Mouse (Mus musculus): ENCODE measurements around the gene Gstcd.
A peak's percentile ranks its signal among the peaks of the same experiment; 100 is the strongest.

The Gstcd gene

GRCm38 (mm10) chr3:133091664-133092273 is at the start of gene Gstcd, which contains the start of gene Ints12:
Gene Gstcd, minus strand, starts transcription at chr3:133092033.
Gene Ints12, plus strand, starts transcription at chr3:133091840.
- DNase-seq (ENCODE audit: low spot score in 2 of 2) = peak; percentile 90 to 93

- no peak for DNase-seq (ENCODE audit: low spot score in 2 of 2)
These were observed 40.8 kb upstream of the Gstcd start for GRCm38 (mm10) chr3:133132611-133133010.

- no peak for DNase-seq (ENCODE audit: low spot score in 2 of 2)
These were observed 39.5 kb upstream of the Gstcd start for GRCm38 (mm10) chr3:133131372-133131771.

GRCm38 (mm10) chr3:133113281-133113680 is 21.4 kb upstream of the Gstcd start:
- no peak for DNase-seq (ENCODE audit: low spot score in 2 of 2)

- no peak for DNase-seq (ENCODE audit: low spot score in 2 of 2)
These were observed 19.9 kb upstream of the Gstcd start for GRCm38 (mm10) chr3:133111741-133112140.

GRCm38 (mm10) chr3:133109844-133110243 is 18.0 kb upstream of the Gstcd start:
- no peak for DNase-seq (ENCODE audit: low spot score in 2 of 2)

- no peak for DNase-seq (ENCODE audit: low spot score in 2 of 2)
These were observed 16.9 kb upstream of the Gstcd start for GRCm38 (mm10) chr3:133108731-133109130.

GRCm38 (mm10) chr3:133104436-133104835 is 12.6 kb upstream of the Gstcd start:
- DNase-seq (ENCODE audit: low spot score in 2 of 2) = no peak

- DNase-seq (ENCODE audit: low spot score in 2 of 2) = no peak
These were observed 11.9 kb upstream of the Gstcd start for GRCm38 (mm10) chr3:133103768-133104167.

- no peak for DNase-seq (ENCODE audit: low spot score in 2 of 2)
These were observed 7.1 kb upstream of the Gstcd start for GRCm38 (mm10) chr3:133098909-133099308.

GRCm38 (mm10) chr3:133098336-133098735 is 6.5 kb upstream of the Gstcd start:
- DNase-seq (ENCODE audit: low spot score in 2 of 2) = no peak

GRCm38 (mm10) chr3:133097936-133098335 is 6.1 kb upstream of the Gstcd start:
- no peak for DNase-seq (ENCODE audit: low spot score in 2 of 2)

- DNase-seq (ENCODE audit: low spot score in 2 of 2) = no peak
These were observed 2.5 kb upstream of the Gstcd start for GRCm38 (mm10) chr3:133094305-133094704.

GRCm38 (mm10) chr3:133092936-133093335 is 1.1 kb upstream of the Gstcd start:
- no peak for DNase-seq (ENCODE audit: low spot score in 2 of 2)

GRCm38 (mm10) chr3:133092274-133092853 is 531 bp upstream of the Gstcd start:
- DNase-seq (ENCODE audit: low spot score in 2 of 2) = no peak

- no peak for DNase-seq (ENCODE audit: low spot score in 2 of 2)
These were observed 641 bp downstream of the Gstcd start for GRCm38 (mm10) chr3:133091121-133091663.

GRCm38 (mm10) chr3:133090247-133091120 is 1.3 kb downstream of the Gstcd start:
- DNase-seq (ENCODE audit: low spot score in 2 of 2) = no peak

GRCm38 (mm10) chr3:133085858-133086257 is 6.0 kb downstream of the Gstcd start:
- DNase-seq (ENCODE audit: low spot score in 2 of 2) = no peak

- DNase-seq (ENCODE audit: low spot score in 2 of 2) = no peak
These were observed 9.1 kb downstream of the Gstcd start for GRCm38 (mm10) chr3:133082736-133083135.

GRCm38 (mm10) chr3:133075560-133075959 is 16.3 kb downstream of the Gstcd start:
- DNase-seq (ENCODE audit: low spot score in 2 of 2) = no peak

GRCm38 (mm10) chr3:133052068-133052467 is 39.8 kb downstream of the Gstcd start:
- no peak for DNase-seq (ENCODE audit: low spot score in 2 of 2)

GRCm38 (mm10) chr3:133033145-133033755 is 58.6 kb downstream of the Gstcd start:
- no peak for DNase-seq (ENCODE audit: low spot score in 2 of 2)
